Mouse (Mus musculus): ENCODE measurements around the gene Gon4l. TPM values are rescaled to one million over a fixed set of nuclear protein-coding genes. Genes with fewer than 3 reads are reported as not detected.

Gene Gon4l
- 3.3 and 3.4 TPM in 2 replicates for polyA plus RNA-seq (2015; fragmentation: Nextera tagmentation; extraction: Ambion mirVana)

GRCm38 (mm10) chr3:88834951-88835491 is at the start of gene Gon4l:
Gene Gon4l, plus strand, starts transcription at chr3:88835231.

GRCm38 (mm10) chr3:88913511-88914383 is 78.7 kb downstream of the Gon4l start, which contains the start of gene Msto1:
Gene Msto1, minus strand, starts transcription at chr3:88913999.

GRCm38 (mm10) chr3:88950576-88951326 is 115.7 kb downstream of the Gon4l start, which contains the start of the genes Ash1l and Dap3:
Gene Ash1l, plus strand, starts transcription at chr3:88950622.
Gene Dap3, minus strand, starts transcription at chr3:88951181.

Other genes with a start within 250 kb of the Gon4l start
- gene Arhgef2, start 229.3 kb upstream of the Gon4l start, polyA plus RNA-seq (2015; fragmentation: Nextera tagmentation; extraction: Ambion mirVana), result 30.4 and 30.5 TPM in 2 replicates
- not detected in 2 replicates for gene Rxfp4, start 182.1 kb upstream of the Gon4l start, polyA plus RNA-seq (2015; fragmentation: Nextera tagmentation; extraction: Ambion mirVana)
- gene Khdc4, start 149.4 kb upstream of the Gon4l start, polyA plus RNA-seq (2015; fragmentation: Nextera tagmentation; extraction: Ambion mirVana), result 36.9 and 43.8 TPM in 2 replicates
- gene Rit1, start 118.4 kb upstream of the Gon4l start, polyA plus RNA-seq (2015; fragmentation: Nextera tagmentation; extraction: Ambion mirVana), result 71.1 and 85.1 TPM in 2 replicates
- 3.7 and 4.0 TPM in 2 replicates for gene Syt11, start 60.1 kb upstream of the Gon4l start, polyA plus RNA-seq (2015; fragmentation: Nextera tagmentation; extraction: Ambion mirVana)
- gene Msto1, start 78.8 kb downstream of the Gon4l start, polyA plus RNA-seq (2015; fragmentation: Nextera tagmentation; extraction: Ambion mirVana), result 34.3 and 35.2 TPM in 2 replicates
- 10.8 and 13.0 TPM in 2 replicates for gene Ash1l, start 115.4 kb downstream of the Gon4l start, polyA plus RNA-seq (2015; fragmentation: Nextera tagmentation; extraction: Ambion mirVana)
- gene Dap3, start 116.0 kb downstream of the Gon4l start, polyA plus RNA-seq (2015; fragmentation: Nextera tagmentation; extraction: Ambion mirVana), result 103 and 117 TPM in 2 replicates

All from urinary bladder, postnatal 0 days (tissue).